Mouse (Mus musculus): ENCODE results near the gene Cd164l2. TPM values are rescaled to one million over a fixed set of nuclear protein-coding genes. Genes with fewer than 3 reads are reported as not detected.

Gene Cd164l2
- polyA plus RNA-seq, 1 experiment from 2014 or later, result 0.28 TPM

DNA sequence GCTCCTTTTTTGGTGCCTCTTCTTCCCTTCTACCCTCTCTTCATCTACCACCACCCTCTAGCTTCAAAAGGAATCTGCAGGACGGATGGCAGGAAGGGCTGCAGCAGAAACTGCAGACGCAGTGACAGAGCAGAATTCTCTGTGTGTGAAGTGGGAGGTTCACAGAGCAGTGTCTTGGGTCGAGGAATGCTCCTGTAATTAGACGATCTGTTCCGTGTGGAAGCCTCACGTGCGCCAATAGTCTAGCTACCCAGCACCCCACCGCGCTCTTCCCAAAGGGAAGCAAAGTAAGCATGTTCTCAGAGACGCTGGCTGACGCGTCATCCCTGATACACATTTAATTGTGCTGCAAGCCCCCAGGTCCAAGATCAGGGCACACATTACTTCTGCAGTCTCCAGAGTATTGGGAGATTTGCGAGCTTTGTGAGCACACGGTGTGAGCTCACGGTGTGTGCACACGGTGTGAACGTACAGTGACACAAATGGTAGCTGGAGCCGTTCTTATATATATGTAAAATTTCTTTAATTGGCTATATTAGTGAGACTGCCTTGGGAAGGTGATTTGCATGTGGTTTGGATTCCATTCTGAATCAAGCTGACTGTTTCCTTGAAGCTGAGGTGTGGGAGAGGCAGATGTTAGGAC lies 35.0 kb upstream of the Cd164l2 start:
- H3K27me3 ChIP-seq, result no peaks in the 10 kb centered on the region
- 0 out of 2 replicates have a peak, but pooled peaks have one; percentile 28 for ATAC-seq (replicated peaks; ENCODE audit: insufficient number of reproducible peaks, insufficient read depth, low FRiP score, low read depth)
- H3K4me1 ChIP-seq (replicated peaks), result peaks cover 50% of the 10 kb centered on the region
- peak overlapping the region; percentile 57 for H3K27ac ChIP-seq
- WGBS, result 64% methylated on average over 18 of the region's 18 CpGs
- peaks cover 7% of the 10 kb centered on the region for H3K36me3 ChIP-seq
- peak overlapping the region; percentile 31; the same call in 1 of the 2 replicates for H3K4me2 ChIP-seq
- H3K9me3 ChIP-seq (replicated peaks), result no peaks in the 10 kb centered on the region
- no peak overlapping the region; the same call in 1 of the 2 replicates for H3K9ac ChIP-seq
- H3K4me3 ChIP-seq, result no peak overlapping the region

DNA sequence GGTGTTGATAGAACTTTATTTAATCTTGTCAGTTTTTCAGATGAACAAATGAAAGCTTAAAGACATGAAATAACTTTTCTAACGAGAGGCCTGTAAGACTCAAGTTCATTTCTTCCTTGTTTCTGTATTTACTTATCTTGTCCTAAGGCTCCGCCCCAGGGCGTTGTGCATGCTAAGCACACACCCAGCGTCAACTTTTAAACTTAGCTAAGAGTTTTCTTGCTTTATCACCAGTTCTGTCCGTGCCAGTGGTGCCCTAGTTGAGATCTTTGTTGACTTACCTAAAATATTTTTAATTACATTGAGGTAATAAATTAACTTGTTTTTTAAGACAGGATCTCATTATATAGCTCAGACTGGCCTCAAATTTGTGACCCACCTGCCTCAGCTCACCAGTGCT lies 33.6 kb upstream of the Cd164l2 start:
- no peak overlapping the region for H3K4me3 ChIP-seq
- no peaks in the 10 kb centered on the region for H3K27me3 ChIP-seq
- peaks cover 7% of the 10 kb centered on the region for H3K36me3 ChIP-seq
- no peak overlapping the region for H3K27ac ChIP-seq
- peaks cover 50% of the 10 kb centered on the region for H3K4me1 ChIP-seq (replicated peaks)
- no peak overlapping the region for H3K4me2 ChIP-seq
- 73% methylated on average over 5 of the region's 5 CpGs for WGBS
- H3K9me3 ChIP-seq (replicated peaks), result no peaks in the 10 kb centered on the region
- no peak overlapping the region for H3K9ac ChIP-seq
- no peak for ATAC-seq (replicated peaks; ENCODE audit: insufficient number of reproducible peaks, insufficient read depth, low FRiP score, low read depth)

DNA sequence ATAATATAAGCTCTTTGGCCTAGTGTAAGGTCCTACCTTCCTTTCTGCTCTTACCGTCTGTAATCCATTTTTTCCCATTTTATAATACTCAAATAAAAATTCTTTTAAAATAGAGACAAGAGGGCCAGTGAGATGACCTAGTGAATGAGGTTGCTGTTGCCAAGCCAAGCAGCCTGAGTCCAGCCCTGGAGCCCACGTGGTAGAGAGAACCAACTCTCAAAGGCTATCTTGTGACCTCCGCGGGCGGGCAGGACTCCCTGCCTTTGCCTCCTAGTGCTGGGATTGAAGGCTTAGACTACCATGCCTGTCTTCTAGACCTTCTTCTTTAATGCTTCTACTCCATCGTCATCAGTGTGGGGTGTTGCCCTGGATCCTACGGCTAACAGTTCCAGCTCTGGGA lies 32.7 kb upstream of the Cd164l2 start:
- Histone ChIP-seq H3K27me3 (no peaks in the 10 kb centered on the region), H3K4me2 (no peak overlapping the region), H3K36me3 (peaks cover 7% of the 10 kb centered on the region), H3K27ac (no peak overlapping the region), H3K9ac (no peak overlapping the region), H3K4me3 (no peak overlapping the region), H3K4me1 (replicated peaks) (peaks cover 55% of the 10 kb centered on the region), H3K9me3 (replicated peaks) (no peaks in the 10 kb centered on the region)
- no peak for ATAC-seq (replicated peaks; ENCODE audit: insufficient number of reproducible peaks, insufficient read depth, low FRiP score, low read depth)
- 90% methylated on average over 7 of the region's 7 CpGs for WGBS

DNA sequence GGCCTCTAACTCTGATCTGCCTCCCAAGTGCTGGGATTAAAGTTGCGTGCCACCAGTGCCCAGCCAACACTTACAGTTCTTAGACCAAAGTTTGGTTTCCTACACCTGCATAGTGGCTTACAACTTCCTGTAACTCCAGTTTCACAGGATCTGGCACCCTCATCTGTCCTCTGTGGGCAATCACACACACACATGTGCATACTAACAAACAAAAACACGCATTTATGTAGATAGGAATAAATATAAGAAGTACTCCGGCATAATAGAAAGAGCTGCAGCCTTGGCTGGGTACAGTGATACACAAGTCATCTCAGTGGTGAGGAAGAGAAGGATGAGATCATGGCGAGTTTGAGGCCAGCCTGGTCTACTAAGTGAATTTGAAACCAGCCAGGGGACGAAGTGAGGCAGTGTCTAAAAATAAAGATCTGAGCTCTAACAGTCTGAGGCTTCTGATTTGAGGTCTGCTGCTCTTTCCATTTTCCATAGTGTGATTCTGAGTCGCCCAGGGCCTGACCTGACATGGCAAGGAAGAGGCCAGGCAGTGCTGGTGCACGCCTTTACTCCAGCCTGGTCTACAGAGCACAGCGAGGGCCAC lies 29.4 kb upstream of the Cd164l2 start:
- Histone ChIP-seq H3K27ac (peak overlapping the region; percentile 32; the same call in 1 of the 2 replicates), H3K4me1 (replicated peaks) (peaks cover 45% of the 10 kb centered on the region), H3K9ac (no peak overlapping the region), H3K27me3 (no peaks in the 10 kb centered on the region), H3K4me3 (no peak overlapping the region), H3K36me3 (peaks cover 19% of the 10 kb centered on the region), H3K4me2 (no peak overlapping the region), H3K9me3 (replicated peaks) (no peaks in the 10 kb centered on the region)
- 75% methylated on average over 8 of the region's 8 CpGs for WGBS
- no peak for ATAC-seq (replicated peaks; ENCODE audit: insufficient number of reproducible peaks, insufficient read depth, low FRiP score, low read depth)

DNA sequence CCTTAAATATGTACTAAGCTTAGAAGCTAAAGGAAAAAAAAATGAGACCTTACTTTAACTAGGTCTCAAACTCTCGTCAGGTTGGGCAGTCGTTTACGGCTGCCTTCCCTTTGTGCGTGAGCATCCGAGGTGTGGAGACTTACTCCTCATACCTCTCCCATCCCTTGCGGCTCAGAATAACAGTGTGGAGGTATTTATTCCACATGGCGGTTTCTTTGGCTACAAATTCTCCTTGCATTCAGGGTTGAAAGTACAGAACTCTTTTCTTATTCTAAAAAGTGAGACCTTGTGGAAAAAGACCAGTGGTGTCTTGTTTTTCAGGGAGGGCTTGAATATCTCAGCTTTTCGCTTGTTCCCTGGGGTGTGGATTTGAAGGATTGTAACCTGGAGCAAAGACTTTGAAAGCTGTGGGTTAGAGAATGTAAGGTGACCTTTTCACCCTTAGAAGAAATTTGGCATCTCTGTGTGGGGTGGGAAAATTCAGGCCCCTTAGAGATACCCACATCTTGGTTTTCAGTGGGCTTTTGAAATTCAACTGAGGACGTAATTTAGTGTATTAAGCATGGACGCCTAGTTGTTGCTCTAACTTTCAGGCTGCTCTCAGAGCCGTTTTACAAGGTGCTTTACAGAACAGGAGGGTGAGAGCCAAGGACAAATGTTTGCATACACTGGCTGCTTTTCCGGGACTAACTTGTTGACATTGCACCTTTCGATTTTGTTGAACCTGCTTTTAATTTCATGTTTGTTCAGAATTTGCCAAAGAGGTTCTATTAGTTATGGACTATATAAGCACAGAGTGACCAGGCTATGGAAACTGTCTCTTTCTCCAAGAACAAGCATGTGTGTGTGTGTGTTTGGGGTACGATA lies 27.7 kb upstream of the Cd164l2 start:
- Histone ChIP-seq H3K27me3 (no peaks in the 10 kb centered on the region), H3K4me1 (replicated peaks) (peaks cover 40% of the 10 kb centered on the region), H3K27ac (peak overlapping the region; percentile 76), H3K4me2 (no peak overlapping the region), H3K9me3 (replicated peaks) (no peaks in the 10 kb centered on the region), H3K4me3 (no peak overlapping the region), H3K9ac (no peak overlapping the region), H3K36me3 (peaks cover 27% of the 10 kb centered on the region)
- 56% methylated on average over 14 of the region's 14 CpGs for WGBS
- ATAC-seq (replicated peaks; ENCODE audit: insufficient number of reproducible peaks, insufficient read depth, low FRiP score, low read depth), result no peak

DNA sequence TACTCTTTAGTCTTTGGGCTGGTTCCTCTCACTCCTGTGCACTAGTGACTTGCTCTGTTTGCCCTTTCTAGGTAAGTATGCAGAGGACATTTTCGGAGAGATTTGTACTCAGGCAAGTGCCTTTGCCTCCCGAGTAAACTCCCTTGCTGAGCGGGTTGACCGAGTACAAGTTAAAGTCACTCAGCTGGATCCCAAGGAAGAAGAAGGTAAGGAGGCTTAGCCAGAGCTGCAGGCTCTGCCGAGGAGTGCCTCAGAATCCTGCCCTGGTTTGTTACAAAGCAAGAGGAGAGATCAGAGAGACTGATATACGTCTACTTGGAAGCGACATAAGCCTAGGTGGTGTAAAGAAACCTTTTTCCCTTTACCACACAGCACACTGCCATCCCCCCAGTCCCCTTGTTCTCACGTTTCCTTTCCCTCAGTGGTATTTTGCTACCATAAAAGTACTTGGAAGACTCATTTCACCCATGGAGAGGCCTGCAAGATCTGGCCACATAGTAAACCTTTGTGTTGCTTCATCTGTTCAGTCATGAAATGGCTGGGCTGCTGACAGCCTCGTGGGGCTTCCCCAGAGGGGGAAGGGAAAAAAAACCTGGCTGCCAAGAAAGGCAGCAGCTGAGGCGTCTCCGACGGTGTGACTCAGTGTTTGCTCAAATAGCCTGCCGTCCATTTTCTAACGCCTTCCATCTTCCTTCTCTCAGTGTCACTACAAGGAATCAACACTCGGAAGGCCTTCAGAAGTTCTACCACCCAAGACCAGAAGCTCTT lies 26.8 kb upstream of the Cd164l2 start:
- Histone ChIP-seq H3K36me3 (peaks cover 35% of the 10 kb centered on the region), H3K4me2 (0 out of 2 replicates have a peak overlapping the region, but pooled peaks have one; percentile 4), H3K4me3 (no peak overlapping the region), H3K4me1 (replicated peaks) (peaks cover 40% of the 10 kb centered on the region), H3K9ac (no peak overlapping the region), H3K9me3 (replicated peaks) (no peaks in the 10 kb centered on the region), H3K27ac (peak overlapping the region; percentile 76), H3K27me3 (no peaks in the 10 kb centered on the region)
- WGBS, result 30% methylated on average over 15 of the region's 15 CpGs
- ATAC-seq (replicated peaks; ENCODE audit: insufficient number of reproducible peaks, insufficient read depth, low FRiP score, low read depth), result peak; percentile 62

DNA sequence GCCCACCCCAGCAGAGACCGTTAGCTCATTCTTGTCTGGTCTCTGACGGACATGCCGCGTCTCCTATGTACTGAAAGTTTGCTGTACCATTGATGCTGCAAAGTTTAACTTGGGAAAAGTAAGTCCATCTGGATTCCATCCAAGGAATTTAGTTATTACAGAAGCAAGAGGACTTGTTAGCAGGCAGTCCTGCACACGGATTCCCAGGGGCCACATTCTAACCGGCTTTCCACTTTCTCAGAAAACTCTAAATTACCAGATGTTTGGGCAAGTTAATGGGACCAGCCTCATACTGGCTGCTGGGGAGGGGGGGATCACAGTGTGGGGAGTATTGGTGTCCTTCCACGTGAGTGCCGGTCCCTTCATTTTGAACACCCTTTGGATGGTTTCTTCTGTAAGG lies 26.0 kb upstream of the Cd164l2 start:
- H3K4me1 ChIP-seq (replicated peaks), result peaks cover 40% of the 10 kb centered on the region

DNA sequence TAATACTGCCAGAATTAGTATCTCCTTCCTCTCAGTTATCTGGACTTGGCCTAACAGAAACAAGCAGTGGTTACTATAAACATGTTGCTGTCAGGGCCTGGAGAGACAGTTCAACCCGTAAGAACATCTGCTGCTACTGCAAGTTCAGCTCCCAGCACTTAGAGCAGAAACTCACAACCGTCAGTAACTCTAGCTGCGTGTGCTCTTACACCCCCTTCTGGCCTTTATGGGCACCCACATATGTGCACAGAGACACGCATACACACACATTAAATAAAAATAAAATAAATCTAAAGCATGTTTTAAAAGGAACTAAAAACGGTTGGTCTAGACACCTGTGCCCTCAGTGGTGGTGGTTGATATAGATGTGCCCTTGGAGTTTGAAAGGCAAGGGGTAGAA lies 25.1 kb upstream of the Cd164l2 start:
- H3K4me2 ChIP-seq, result no peak overlapping the region

More for the DNA sequence above, 26.0 kb upstream of the Cd164l2 start:
- Histone ChIP-seq H3K27ac (peak overlapping the region; percentile 76), H3K9me3 (replicated peaks) (no peaks in the 10 kb centered on the region), H3K36me3 (peaks cover 42% of the 10 kb centered on the region), H3K9ac (no peak overlapping the region), H3K4me2 (0 out of 2 replicates have a peak overlapping the region, but pooled peaks have one; percentile 4), H3K27me3 (no peaks in the 10 kb centered on the region), H3K4me3 (no peak overlapping the region)
- ATAC-seq (replicated peaks; ENCODE audit: insufficient number of reproducible peaks, insufficient read depth, low FRiP score, low read depth), result no peak
- WGBS, result 63% methylated on average over 8 of the region's 8 CpGs

DNA sequence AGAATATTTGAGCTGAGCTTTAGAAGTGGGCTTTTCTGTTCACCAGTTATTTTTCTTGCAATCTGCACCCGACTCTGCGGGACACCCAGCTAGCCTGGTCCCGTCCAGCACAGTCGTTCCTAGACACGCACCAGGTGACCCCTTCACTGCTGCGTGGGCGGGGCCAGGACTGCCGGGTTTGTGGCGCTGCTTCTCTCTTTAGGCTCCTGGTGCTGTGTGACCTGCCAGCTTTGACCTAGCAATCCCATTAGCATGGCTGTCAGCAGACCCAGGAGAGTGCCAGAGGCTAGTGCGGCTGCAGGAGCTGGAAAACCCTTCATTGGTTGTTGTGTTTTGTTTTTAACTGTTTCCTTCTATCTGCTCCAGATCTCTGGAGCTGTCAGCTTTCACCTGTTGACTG lies 22.5 kb upstream of the Cd164l2 start:
- no peaks in the 10 kb centered on the region for H3K9me3 ChIP-seq (replicated peaks)
- no peak overlapping the region for H3K4me3 ChIP-seq
- H3K4me2 ChIP-seq, result no peak overlapping the region
- H3K27ac ChIP-seq, result no peak overlapping the region
- H3K27me3 ChIP-seq, result no peaks in the 10 kb centered on the region
- H3K36me3 ChIP-seq, result peaks cover 75% of the 10 kb centered on the region
- no peak for ATAC-seq (replicated peaks; ENCODE audit: insufficient number of reproducible peaks, insufficient read depth, low FRiP score, low read depth)
- 66% methylated on average over 10 of the region's 10 CpGs for WGBS
- H3K4me1 ChIP-seq (replicated peaks), result peaks cover 18% of the 10 kb centered on the region
- no peak overlapping the region for H3K9ac ChIP-seq

More for the DNA sequence above, 25.1 kb upstream of the Cd164l2 start:
- 91% methylated on average over 5 of the region's 5 CpGs for WGBS
- Histone ChIP-seq H3K4me1 (replicated peaks) (peaks cover 40% of the 10 kb centered on the region), H3K9me3 (replicated peaks) (no peaks in the 10 kb centered on the region), H3K9ac (no peak overlapping the region), H3K27me3 (no peaks in the 10 kb centered on the region), H3K36me3 (peaks cover 51% of the 10 kb centered on the region), H3K4me3 (no peak overlapping the region), H3K27ac (no peak overlapping the region)
- ATAC-seq (replicated peaks; ENCODE audit: insufficient number of reproducible peaks, insufficient read depth, low FRiP score, low read depth), result no peak

DNA sequence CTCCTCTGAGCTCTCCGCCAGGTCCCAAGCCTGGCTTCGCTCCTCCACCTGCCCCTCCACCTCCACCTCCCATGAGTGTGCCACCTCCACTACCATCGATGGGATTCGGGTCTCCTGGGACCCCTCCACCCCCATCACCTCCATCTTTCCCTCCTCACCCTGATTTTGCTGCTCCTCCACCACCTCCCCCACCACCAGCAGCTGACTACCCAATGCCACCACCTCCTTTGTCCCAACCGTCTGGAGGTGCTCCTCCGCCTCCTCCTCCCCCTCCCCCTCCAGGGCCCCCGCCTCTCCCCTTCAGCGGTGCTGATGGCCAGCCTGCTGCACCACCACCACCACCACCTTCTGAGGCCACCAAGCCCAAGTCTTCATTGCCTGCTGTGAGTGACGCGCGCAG lies 17.4 kb upstream of the Cd164l2 start:
- no peak overlapping the region for H3K4me3 ChIP-seq
- 84% methylated on average over 11 of the region's 11 CpGs for WGBS
- no peak for ATAC-seq (replicated peaks; ENCODE audit: insufficient number of reproducible peaks, insufficient read depth, low FRiP score, low read depth)
- no peak overlapping the region for H3K27ac ChIP-seq
- no peak overlapping the region for H3K4me2 ChIP-seq
- H3K9me3 ChIP-seq (replicated peaks), result no peaks in the 10 kb centered on the region
- peaks cover 63% of the 10 kb centered on the region for H3K36me3 ChIP-seq
- H3K27me3 ChIP-seq, result no peaks in the 10 kb centered on the region
- peaks cover 36% of the 10 kb centered on the region for H3K4me1 ChIP-seq (replicated peaks)
- no peak overlapping the region for H3K9ac ChIP-seq

DNA sequence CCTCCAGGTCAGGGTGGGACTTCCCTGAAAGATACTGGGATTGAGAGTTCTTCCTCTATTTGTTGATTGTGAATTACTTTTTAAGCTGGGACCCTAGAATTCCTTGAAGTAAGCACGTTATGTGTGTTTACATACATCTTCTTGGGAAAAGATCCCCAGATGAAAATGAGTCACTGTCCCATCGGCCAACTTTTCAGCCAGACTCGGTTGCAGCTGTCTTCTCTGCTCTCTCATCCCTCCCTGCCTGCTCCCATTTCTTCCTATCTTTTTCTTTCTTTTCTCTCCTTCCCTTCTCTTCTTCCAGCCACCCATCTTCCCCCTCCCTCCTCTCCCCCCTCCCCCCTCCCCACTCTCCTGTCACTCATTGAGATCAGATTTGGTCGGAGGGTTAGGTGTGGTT lies 16.9 kb upstream of the Cd164l2 start:
- H3K36me3 ChIP-seq, result peaks cover 58% of the 10 kb centered on the region
- ATAC-seq (replicated peaks; ENCODE audit: insufficient number of reproducible peaks, insufficient read depth, low FRiP score, low read depth), result no peak
- H3K27ac ChIP-seq, result no peak overlapping the region
- H3K4me3 ChIP-seq, result no peak overlapping the region
- no peaks in the 10 kb centered on the region for H3K27me3 ChIP-seq
- H3K9ac ChIP-seq, result no peak overlapping the region
- WGBS, result 58% methylated on average over 4 of the region's 4 CpGs
- no peaks in the 10 kb centered on the region for H3K9me3 ChIP-seq (replicated peaks)
- peaks cover 41% of the 10 kb centered on the region for H3K4me1 ChIP-seq (replicated peaks)
- no peak overlapping the region for H3K4me2 ChIP-seq

All from heart, embryonic 15.5 days (tissue).